Mouse (Mus musculus) thymus, adult 2 months (tissue): ENCODE data around the gene Lsm11.

Source experiments
- CTCF ChIP-seq: fragments of 200-500 bp; IDR thresholded peaks from 2 replicates; pipeline ENCODE4 v1.5.1; 2012; ENCODE audit warnings: mild to moderate bottlenecking, control low read depth, low read length, moderate library complexity, borderline replicate concordance; ENCODE audit not compliant: control insufficient read depth, poor library complexity, insufficient read depth; ENCODE audit errors: extremely low read depth
- POLR2A ChIP-seq: fragments of 200-500 bp; IDR thresholded peaks from 2 replicates; pipeline ENCODE4 v1.6.1; 2012; ENCODE audit warnings: mild to moderate bottlenecking, low read length, control low read depth, moderate library complexity; ENCODE audit not compliant: control insufficient read depth, poor library complexity, insufficient read depth; ENCODE audit errors: extremely low read depth

- TF ChIP-seq POLR2A (no peak), CTCF (no peak)
Observed at GRCm38 (mm10) chr11:45937478-45937877, 7.3 kb downstream of the Lsm11 start.
